Mouse (Mus musculus): ENCODE measurements around the gene Cerkl. TPM values are rescaled to one million over a fixed set of nuclear protein-coding genes. Genes with fewer than 3 reads are reported as not detected.

Gene Cerkl
- total RNA-seq (2017), result 13.1 and 14.7 TPM in 2 replicates

- ATAC-seq (ENCODE audit: extremely low read depth, insufficient number of reproducible peaks, low FRiP score, poor library complexity, severe bottlenecking), result no peak
These were observed at the start of gene Cerkl, which contains the start of gene Neurod1 for GRCm38 (mm10) chr2:79456575-79457349. Gene Cerkl, minus strand, starts transcription at chr2:79456785. Gene Neurod1, minus strand, starts transcription at chr2:79456751.

DNA sequence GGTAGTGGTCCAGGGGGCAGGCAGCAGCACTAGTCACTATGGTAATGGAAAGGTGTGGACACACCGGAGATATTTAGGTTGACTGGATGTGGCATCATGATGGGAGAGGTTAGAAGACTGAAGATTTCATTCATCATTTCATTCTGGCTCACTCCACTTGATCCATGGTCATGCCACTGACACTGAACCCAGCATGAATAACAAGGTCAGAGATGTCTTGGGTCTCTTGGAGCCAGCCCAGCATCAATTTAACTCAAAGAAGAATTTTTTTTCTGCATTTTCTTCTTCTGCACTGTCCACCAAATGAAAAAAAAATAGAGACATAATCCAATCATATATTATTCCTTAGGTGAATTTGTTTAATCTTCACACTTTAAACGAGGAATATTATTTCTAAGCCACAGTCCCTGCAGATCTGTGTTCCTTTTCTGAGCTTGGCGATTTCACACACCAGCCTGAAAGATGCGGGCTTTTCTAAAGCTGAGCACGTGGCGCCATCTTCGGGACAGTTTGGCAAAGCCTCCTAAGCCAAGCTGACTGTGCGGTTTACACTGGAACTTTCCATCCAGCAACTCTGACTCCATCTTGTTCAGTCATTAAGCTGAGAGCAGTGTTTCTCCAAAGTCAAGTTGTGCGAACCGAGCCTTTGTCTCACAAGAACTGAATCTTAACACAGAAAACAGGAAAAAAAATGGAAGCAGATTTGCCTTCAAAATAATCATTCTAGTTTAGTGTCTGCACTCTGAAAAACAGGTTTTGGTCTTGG, 42.6 kb upstream of the Cerkl start:
- 0 out of 2 replicates have a peak, but pooled peaks have one; percentile 46 for ATAC-seq (ENCODE audit: extremely low read depth, insufficient number of reproducible peaks, low FRiP score, poor library complexity, severe bottlenecking)

- no peak for ATAC-seq (ENCODE audit: extremely low read depth, insufficient number of reproducible peaks, low FRiP score, poor library complexity, severe bottlenecking)
These were observed 28.5 kb upstream of the Cerkl start for GRCm38 (mm10) chr2:79485127-79485526.

DNA sequence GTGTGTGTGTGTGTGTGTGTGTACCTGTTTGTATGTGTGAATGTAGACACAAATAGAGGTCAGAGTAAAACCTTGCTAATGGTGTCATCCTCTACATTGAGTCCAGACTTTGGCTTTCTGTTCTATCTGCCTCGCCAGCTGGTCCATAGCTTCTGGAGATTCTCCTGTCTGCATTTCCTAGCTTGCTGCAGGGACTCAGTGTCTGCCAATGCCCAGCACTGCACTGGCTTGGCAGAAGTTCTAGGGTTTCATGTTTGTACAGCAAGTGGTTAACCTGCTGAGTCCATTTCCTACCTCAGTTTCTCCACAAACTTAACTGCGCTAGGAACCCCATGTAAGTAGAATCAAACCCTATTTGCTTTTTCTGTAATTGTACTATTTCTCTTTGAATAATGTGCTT, 25.9 kb upstream of the Cerkl start:
- ATAC-seq (ENCODE audit: extremely low read depth, insufficient number of reproducible peaks, low FRiP score, poor library complexity, severe bottlenecking), result no peak

DNA sequence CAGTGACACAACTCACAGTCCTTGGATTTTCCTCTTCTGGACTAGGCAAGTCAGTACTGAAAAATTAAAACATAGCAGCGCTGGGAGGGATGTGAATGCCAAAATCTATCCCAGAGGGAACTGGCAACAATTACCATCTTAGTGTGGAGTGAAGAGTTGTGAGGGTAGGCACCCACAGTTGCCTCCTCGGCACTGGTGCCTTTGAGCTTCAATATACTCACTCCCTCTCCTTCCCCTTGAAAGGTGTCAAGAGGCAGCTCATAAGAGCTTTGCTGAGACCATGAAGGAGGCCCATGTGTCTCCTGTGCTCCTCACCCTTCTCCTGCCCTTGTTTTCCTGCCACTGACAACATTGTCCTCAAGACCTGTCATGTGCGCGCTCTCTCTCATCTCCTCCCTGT, 5.8 kb upstream of the Cerkl start:
- no peak for ATAC-seq (ENCODE audit: extremely low read depth, insufficient number of reproducible peaks, low FRiP score, poor library complexity, severe bottlenecking)

- no peak for ATAC-seq (ENCODE audit: extremely low read depth, insufficient number of reproducible peaks, low FRiP score, poor library complexity, severe bottlenecking)
These were observed 5.3 kb upstream of the Cerkl start for GRCm38 (mm10) chr2:79461861-79462260.

DNA sequence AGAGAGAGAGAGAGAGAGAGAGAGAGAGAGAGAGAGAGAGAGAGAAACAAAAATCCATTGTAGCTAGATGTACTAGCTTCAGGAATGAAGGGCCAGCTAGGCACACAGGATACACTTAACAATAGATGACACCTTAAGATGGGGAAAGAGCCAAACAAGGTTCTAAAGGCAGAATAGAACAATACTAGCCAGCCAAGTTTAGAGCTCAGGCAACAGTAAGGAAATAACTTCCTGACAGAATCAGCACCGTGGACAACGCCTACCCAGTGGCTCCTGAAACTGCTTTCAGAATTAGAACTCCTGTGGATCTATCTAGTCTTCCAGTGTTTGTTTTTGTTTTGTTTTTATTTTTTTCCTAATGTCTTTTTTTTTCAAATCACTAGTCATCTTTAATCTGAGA, 4.0 kb upstream of the Cerkl start:
- no peak for ATAC-seq (ENCODE audit: extremely low read depth, insufficient number of reproducible peaks, low FRiP score, poor library complexity, severe bottlenecking)

DNA sequence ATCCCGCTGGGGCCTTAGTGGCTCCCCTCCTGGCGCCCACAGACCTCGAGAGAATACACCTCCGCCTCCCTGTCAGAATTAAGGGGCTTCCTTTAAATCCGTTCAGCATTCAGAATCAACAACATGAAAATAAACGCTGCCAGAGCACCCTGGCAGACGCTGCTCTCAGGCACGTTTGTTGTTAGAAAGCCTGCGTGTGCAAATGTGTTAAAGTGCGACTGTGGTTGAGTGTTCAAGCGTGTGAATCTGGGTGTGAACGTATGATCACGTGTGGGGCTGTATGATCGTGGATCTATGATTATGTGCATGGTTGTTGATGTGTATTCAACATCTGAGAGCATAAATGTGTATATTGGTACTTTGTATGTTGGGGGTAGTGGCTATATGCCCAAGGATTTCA, 3.5 kb upstream of the Cerkl start:
- ATAC-seq (ENCODE audit: extremely low read depth, insufficient number of reproducible peaks, low FRiP score, poor library complexity, severe bottlenecking), result no peak

- ATAC-seq (ENCODE audit: extremely low read depth, insufficient number of reproducible peaks, low FRiP score, poor library complexity, severe bottlenecking), result no peak
These were observed 2.8 kb upstream of the Cerkl start for GRCm38 (mm10) chr2:79459061-79460045.

GRCm38 (mm10) chr2:79457932-79458331, 1.3 kb upstream of the Cerkl start:
- no peak for ATAC-seq (ENCODE audit: extremely low read depth, insufficient number of reproducible peaks, low FRiP score, poor library complexity, severe bottlenecking)

DNA sequence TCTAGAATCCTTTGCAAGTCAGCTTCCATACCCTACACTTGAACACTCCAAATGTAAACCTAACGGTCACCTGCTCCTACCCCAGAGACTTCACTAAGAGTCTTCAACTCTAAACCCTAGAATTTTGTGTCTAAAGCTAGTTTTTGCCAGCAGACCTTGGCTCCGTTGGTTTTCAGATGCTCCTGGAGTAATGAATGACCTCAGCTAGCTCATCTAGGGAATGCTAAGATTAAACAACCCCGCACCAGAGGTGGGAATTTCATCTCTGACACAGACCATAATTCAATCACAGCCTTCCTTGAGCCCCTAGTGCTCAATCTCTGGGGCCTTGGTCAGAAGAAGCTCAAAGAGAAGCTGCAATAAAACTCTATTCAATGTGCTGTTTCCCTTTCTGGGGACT, 849 bp upstream of the Cerkl start:
- ATAC-seq (ENCODE audit: extremely low read depth, insufficient number of reproducible peaks, low FRiP score, poor library complexity, severe bottlenecking), result no peak

- no peak for ATAC-seq (ENCODE audit: extremely low read depth, insufficient number of reproducible peaks, low FRiP score, poor library complexity, severe bottlenecking)
These were observed 939 bp downstream of the Cerkl start for GRCm38 (mm10) chr2:79455646-79456045.

GRCm38 (mm10) chr2:79454786-79455446, 1.7 kb downstream of the Cerkl start:
- no peak for ATAC-seq (ENCODE audit: extremely low read depth, insufficient number of reproducible peaks, low FRiP score, poor library complexity, severe bottlenecking)

DNA sequence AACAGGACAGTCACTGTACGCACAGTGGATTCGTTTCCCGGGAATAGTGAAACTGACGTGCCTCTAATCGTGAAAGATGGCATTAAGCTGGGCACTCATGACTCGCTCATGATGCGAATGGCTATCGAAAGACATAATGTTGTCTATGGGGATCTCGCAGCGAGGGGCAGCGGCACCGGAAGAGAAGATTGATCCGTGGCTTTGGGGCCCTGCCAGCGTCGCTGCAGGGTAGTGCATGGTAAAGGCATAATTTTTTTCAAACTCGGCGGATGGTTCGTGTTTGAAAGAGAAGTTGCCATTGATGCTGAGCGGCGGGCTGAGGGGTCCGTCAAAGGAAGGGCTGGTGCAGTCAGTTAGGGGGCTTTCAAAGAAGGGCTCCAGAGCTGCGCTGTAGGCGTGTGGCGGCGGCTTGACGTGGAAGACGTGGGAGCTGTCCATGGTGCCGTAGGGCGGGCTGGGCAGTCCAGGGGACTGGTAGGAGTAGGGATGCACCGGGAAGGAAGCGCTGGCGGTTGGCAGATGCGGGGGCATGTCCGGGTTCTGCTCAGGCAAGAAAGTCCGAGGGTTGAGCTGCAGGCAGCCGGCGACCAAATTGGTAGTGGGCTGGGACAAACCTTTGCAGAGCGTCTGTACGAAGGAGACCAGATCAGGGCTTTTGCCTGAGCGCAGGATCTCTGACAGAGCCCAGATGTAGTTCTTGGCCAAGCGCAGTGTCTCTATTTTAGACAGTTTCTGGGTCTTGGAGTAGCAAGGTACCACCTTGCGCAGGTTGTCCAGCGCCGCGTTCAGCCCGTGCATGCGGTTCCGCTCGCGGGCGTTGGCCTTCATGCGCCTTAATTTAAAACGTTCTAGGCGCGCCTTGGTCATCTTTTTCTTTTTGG, 2.4 kb downstream of the Cerkl start:
- no peak for ATAC-seq (ENCODE audit: extremely low read depth, insufficient number of reproducible peaks, low FRiP score, poor library complexity, severe bottlenecking)

- ATAC-seq (ENCODE audit: extremely low read depth, insufficient number of reproducible peaks, low FRiP score, poor library complexity, severe bottlenecking), result no peak
These were observed 5.1 kb downstream of the Cerkl start for GRCm38 (mm10) chr2:79451438-79451837.

DNA sequence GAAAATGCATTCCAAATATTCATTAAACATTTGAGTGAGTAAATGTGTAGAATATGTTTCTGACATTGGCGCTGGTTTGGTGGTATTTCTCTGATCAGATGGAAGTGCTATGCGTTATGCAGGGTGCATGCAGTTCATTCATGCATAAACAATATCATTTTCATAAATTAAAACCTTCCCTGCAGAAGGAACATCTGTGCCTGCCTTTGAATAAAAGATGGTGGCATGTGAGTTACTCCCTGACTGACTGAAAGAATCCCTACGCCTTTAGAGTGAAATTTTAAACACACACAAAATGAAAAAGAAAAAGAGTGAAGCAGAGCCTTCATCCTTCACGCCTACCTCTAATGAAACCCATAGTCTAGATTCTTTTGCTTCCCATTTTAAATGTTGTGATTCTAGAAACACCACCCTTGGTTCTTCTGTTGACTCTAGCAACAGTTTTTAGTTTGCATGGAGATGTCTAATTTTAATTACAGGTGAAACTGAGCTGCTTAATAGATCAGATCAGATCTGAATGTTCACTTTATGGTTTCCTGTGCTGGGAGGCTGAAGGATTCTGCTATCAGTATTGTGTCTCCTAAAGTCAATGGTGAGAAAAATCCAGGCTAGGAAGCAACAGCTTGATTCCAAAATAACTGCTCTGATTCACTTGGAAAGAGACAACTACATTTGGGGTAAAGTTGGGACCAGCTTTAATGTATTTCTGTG, 5.7 kb downstream of the Cerkl start:
- no peak for ATAC-seq (ENCODE audit: extremely low read depth, insufficient number of reproducible peaks, low FRiP score, poor library complexity, severe bottlenecking)

DNA sequence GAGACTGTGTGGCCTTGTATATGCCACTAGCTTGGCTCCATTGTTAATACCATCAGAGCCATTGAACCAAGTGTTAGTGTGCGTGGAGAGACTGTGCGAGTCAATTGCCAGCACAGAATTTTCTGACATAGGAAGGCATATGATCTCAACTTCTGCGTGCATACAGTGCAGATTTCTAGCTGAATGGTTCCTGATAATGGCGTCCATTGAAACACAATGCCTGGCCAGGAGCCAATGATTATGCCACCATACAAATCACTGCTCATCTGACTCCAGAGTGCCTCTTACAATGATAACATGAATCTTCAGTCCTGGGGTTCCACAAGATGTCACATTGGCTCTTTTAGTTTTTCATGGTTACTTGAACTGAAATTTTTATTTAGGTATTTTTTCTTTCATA, 7.2 kb downstream of the Cerkl start:
- ATAC-seq (ENCODE audit: extremely low read depth, insufficient number of reproducible peaks, low FRiP score, poor library complexity, severe bottlenecking), result no peak

Measured in neutrophil, adult 5-6 weeks (primary cell).